Mouse (Mus musculus): ENCODE data around the gene Kcnj10.
A peak's percentile ranks its signal among the peaks of the same experiment; 100 is the strongest.

The Kcnj10 gene

DNA sequence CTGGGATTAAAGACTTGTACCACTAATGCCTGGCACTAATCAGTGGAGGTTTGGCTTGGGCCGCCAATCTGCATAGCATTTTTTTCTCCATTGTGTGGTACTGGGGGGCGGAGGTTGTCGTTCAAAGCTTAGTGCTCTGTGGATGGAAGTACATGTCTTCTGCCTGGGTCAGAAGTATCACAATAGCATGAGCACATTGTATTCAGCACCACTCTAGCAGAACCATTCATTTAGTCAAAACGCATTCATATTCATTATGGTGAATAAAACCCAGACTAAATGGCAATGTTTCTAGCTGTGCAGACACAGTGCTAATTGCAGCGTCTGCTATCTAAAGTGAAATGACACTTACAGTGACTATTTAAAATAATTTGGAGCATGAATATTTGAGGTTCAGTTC lies 46.2 kb downstream of the Kcnj10 start:
- DNase-seq = no peak

GRCm38 (mm10) chr1:172390769-172391168 lies 49.8 kb downstream of the Kcnj10 start:
- DNase-seq = no peak

- peak; percentile 28 to 50 for DNase-seq
Observed at GRCm38 (mm10) chr1:172391807-172392581, 51.0 kb downstream of the Kcnj10 start.

- DNase-seq = no peak
Observed at GRCm38 (mm10) chr1:172392643-172393170, 51.7 kb downstream of the Kcnj10 start.

- DNase-seq = no peak
Observed at GRCm38 (mm10) chr1:172393739-172394138, 52.7 kb downstream of the Kcnj10 start.

DNA sequence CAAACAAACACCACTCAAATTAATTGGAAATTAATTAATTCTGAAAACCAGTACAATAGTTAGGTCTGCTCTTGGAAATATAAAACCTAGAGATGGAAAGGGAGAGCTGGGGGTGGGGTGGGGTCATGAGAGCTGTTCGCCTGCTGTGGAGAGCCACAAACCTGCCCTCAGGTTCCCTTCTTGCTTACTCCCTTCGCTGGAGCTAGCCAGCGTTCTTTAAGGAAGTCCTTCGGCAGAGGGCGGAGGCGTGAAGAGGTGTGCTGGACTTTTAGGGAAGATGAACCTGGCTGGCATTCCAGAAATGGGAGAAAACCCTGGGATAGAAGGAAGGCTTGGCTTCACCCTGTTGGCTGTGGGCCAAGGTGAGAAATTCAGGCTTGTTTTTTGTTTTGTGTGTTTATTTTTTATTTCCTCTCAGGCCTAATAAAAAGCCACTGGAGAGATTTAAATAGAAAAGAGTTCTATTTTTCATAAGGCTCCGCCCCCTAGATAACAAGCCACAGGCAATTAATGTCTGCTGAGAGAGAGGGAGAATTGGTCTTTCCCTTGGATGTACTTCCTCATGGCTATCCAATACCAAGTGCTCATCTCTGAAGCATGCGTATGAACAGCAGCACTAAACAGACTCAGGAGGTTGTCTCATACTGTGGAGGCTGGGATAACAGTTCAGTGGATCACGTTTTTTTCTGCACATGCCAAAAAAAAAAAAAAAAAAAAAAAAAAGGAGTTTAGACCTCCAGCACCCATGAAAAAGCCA lies 56.2 kb downstream of the Kcnj10 start:
- DNase-seq = no peak

DNA sequence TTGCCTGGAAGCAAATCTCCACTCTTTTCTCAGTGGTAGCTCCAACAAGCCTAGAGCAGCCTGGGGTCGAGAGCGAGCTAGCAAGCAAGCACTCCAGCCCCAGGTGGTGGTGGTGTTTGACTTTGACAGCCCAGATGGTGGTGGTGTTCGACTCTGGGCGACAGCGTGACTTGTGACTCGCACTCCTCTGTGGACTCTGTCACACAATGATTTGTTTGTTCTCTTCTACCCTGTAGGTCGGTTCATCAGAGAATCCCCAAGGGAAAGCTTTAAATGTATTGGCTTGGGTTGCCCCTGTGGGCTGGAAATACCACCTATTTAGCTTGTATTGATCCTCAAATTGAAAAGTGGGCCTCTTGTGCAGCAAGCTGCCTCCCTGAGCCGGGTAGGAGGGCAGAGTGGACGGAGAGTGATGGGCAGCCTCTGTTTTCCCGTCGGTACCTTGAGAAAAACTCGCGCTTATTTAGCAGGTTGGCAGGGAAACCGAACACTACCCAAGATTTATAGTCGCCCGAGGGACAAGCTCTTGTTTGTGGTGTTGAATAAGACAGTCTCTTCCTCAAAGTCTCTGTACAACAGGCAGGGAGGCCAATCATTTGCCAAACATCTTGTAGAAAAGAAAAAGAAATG lies 65.2 kb downstream of the Kcnj10 start:
- DNase-seq = no peak

DNA sequence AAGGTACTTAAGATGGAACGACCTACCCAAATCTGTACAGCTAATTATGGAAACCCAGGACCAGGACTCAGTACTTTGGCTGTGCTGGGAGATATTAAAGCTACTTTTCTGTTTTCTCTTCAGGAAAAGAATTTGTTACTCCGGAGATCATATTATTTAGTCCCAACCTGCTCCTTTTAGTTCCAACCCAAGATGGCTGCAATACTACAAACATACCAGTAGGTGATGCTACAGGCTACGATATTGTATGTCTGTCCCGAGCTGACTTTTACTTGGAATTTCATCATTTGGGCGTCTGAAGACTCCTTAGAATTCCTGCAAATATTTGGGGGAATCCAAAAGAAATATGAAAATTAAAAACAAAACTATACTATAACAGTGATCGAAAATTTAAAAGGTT lies 68.0 kb downstream of the Kcnj10 start:
- peak in 1 of 2 experiments; percentile 18 for DNase-seq

DNA sequence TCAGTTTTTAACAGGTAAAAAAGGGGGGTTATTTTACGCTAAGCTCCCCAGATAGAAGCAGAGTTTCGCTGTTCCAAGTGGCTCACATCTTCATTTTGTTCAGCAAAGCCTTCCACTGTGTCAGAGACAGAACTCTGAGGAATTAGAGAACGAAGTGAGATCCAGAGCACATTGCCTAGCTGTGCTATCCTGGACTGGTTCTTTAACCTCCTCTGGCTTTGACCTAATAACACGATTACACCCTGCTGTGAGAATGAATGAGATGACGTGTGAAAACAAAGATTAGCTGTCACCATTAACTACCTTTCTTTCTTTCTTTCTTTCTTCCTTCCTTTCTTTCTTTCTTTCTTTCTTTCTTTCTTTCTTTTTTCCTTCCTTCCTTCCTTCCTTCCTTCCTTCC lies 68.4 kb downstream of the Kcnj10 start:
- no peak for DNase-seq

GRCm38 (mm10) chr1:172410806-172411205 lies 69.8 kb downstream of the Kcnj10 start:
- DNase-seq = peak; percentile 40 to 71

DNA sequence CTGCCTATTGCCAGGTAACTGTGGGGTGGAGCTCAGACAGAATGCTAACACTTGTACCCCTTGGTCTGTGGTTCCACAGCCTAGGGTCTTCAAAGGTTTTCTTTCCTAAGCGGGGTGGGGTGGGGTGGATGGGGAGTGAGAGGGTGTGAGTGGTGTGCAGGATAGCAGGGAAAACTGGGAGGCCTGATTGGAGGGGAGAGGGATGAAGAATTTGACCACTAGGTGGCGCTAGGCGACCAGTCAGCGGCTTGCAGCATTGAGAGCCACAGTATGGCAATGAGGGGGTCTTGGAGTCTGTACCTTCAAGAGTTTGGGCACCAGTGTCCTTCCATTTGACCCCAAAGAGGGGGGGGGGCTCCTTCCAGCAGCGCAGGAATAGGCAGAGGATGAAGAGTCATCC lies 71.2 kb downstream of the Kcnj10 start:
- DNase-seq = peak; percentile 69 to 84

- no peak for DNase-seq
Observed at GRCm38 (mm10) chr1:172413491-172414230, 72.7 kb downstream of the Kcnj10 start.

DNA sequence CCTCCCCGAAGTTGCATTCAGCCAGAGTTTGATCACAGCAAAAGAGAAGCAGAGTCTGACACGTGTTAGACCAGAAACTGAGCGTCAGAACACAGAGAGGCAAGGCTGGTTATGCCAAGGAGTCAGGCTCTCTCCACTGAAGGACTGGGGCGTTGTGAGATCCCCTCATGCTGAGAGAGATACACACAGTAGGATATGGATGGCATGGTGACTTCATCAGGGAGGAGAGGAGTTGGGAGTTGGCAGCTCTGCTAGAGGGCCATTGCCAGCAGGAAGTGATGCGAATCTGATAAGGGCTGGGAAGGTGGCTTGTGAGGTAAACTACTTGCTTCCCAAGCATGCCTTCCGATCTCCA lies 73.2 kb downstream of the Kcnj10 start:
- no peak for DNase-seq

GRCm38 (mm10) chr1:172415061-172415460 lies 74.1 kb downstream of the Kcnj10 start:
- no peak for DNase-seq

- DNase-seq = no peak
Observed at GRCm38 (mm10) chr1:172418173-172418572, 77.2 kb downstream of the Kcnj10 start.

DNA sequence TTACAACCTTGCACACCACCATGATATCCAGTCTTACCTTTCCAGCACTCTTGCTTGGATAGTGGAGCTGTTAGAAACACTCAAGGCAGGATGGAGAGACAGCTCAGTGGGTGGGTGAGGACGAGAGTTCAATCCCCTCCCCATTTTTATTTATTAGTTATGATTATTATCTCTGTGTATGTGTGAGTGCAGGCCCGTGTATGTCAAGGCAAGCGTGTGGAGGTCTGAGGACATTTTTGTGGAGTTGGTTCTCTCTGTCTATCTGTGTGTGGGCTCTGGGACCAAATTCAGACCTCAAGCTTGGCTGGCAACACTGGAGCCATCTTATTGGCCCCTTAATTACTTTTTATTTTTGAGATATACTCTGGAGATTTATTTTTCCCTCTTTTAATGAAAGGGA lies 77.6 kb downstream of the Kcnj10 start:
- DNase-seq = no peak

GRCm38 (mm10) chr1:172420181-172420580 lies 79.2 kb downstream of the Kcnj10 start:
- DNase-seq = no peak

DNA sequence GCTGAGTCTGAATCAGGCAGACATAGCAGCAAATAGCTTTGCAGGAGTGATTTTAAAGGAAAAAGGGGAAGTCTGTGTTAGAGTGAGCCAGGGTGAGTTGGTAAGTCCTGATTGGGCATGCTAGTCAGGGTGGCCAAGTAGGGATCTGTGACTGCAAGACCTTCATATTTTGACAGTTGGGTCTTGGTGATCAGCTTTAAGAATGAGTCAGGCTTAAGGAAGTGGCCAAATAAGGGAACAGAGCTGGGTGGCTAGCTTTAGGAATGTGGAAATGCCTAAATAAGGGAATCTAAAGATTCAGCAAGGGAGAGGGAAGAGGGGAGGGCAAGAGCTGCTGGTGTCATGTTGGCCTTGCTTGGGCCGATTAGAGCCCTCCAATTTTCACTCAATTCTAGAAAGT lies 82.4 kb downstream of the Kcnj10 start:
- DNase-seq = no peak

Measured in cerebellum, postnatal 25 days (tissue).